Mouse (Mus musculus) E14TG2a.4 (cell line): ENCODE results near the gene Rpl36-ps4.
"Not testable (repeated sequence)": the region's sequence is repeated elsewhere in the genome, so short reads cannot be mapped to it uniquely, and the experiment has no call there.

Experiments
- CTCF ChIP-seq: conservative IDR thresholded peaks from 2 replicates; pipeline ENCODE4 v1.5.1; 2014; ENCODE audit warnings: low read length
- NANOG ChIP-seq: IDR thresholded peaks from 2 replicates; pipeline ENCODE4 v1.6.1; 2014; ENCODE audit warnings: borderline replicate concordance, low read length, mixed read lengths
- POU5F1 ChIP-seq: IDR thresholded peaks from 2 replicates; pipeline ENCODE4 v1.6.1; 2014; ENCODE audit warnings: low read length, borderline replicate concordance

DNA sequence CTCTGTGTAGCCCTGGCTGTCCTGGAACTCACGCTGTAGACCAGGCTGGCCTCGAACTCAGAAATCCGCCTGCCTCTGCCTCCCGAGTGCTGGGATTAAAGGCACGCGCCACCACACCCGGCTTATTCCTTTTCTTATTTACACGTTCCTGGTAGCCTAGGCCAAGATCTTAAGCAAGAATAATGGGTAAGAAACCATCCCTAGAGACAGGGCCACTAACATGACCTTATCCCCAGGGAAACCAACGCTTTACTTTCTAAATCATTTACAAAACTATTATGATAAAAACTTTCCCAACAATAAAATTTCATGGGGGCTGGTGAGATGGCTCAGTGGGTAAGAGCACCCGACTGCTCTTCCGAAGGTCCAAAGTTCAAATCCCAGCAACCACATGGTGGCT is 38.6 kb downstream of the Rpl36-ps4 start:
- TF ChIP-seq CTCF, NANOG, POU5F1: not testable (repeated sequence)
